Mouse (Mus musculus): ENCODE results near the gene Ddx59. TPM values are rescaled to one million over a fixed set of nuclear protein-coding genes. Genes with fewer than 3 reads are reported as not detected.

Gene Ddx59
- polyA plus RNA-seq, 1 experiment from 2014 or later: 19.8 TPM

- Histone ChIP-seq H3K4me3 (ENCODE audit: low read depth, low read length) (no peak overlapping the region), H3K4me2 (replicated peaks; ENCODE audit: low read depth, low read length) (no peak overlapping the region), H3K27ac (ENCODE audit: low read length) (no peak overlapping the region), H3K27me3 (ENCODE audit: control insufficient read depth, insufficient read depth, low read length) (no peaks in the 10 kb centered on the region), H3K9me3 (ENCODE audit: control insufficient read depth, low read depth, low read length) (no peaks in the 10 kb centered on the region), H3K9ac (replicated peaks; ENCODE audit: low read depth, low read length) (no peak overlapping the region), H3K4me1 (ENCODE audit: control insufficient read depth, insufficient read depth, low read length) (no peaks in the 10 kb centered on the region), H3K36me3 (ENCODE audit: control insufficient read depth, insufficient read depth, low read length) (no peaks in the 10 kb centered on the region)
- no peak for ATAC-seq (ENCODE audit: insufficient number of reproducible peaks, insufficient read depth, low FRiP score, low read depth)
- 74% methylated on average over 5 of the region's 5 CpGs for WGBS
These were observed 37.4 kb downstream of the Ddx59 start for GRCm38 (mm10) chr1:136452421-136452820.

GRCm38 (mm10) chr1:136455756-136456585 lies 40.9 kb downstream of the Ddx59 start:
- Histone ChIP-seq H3K27me3 (ENCODE audit: control insufficient read depth, insufficient read depth, low read length) (no peaks in the 10 kb centered on the region), H3K4me3 (ENCODE audit: low read depth, low read length) (no peak overlapping the region), H3K4me1 (ENCODE audit: control insufficient read depth, insufficient read depth, low read length) (no peaks in the 10 kb centered on the region), H3K9me3 (ENCODE audit: control insufficient read depth, low read depth, low read length) (no peaks in the 10 kb centered on the region), H3K9ac (replicated peaks; ENCODE audit: low read depth, low read length) (no peak overlapping the region), H3K36me3 (ENCODE audit: control insufficient read depth, insufficient read depth, low read length) (no peaks in the 10 kb centered on the region), H3K4me2 (replicated peaks; ENCODE audit: low read depth, low read length) (no peak overlapping the region), H3K27ac (ENCODE audit: low read length) (no peak overlapping the region)
- WGBS: 77% methylated on average over 17 of the region's 17 CpGs
- ATAC-seq (ENCODE audit: insufficient number of reproducible peaks, insufficient read depth, low FRiP score, low read depth): no peak

- H3K4me3 ChIP-seq (ENCODE audit: low read depth, low read length): no peak overlapping the region
- no peak overlapping the region for H3K27ac ChIP-seq (ENCODE audit: low read length)
- H3K36me3 ChIP-seq (ENCODE audit: control insufficient read depth, insufficient read depth, low read length): no peaks in the 10 kb centered on the region
- no peaks in the 10 kb centered on the region for H3K27me3 ChIP-seq (ENCODE audit: control insufficient read depth, insufficient read depth, low read length)
- WGBS: 77% methylated on average over 6 of the region's 6 CpGs
- no peak for ATAC-seq (ENCODE audit: insufficient number of reproducible peaks, insufficient read depth, low FRiP score, low read depth)
- no peaks in the 10 kb centered on the region for H3K4me1 ChIP-seq (ENCODE audit: control insufficient read depth, insufficient read depth, low read length)
- no peaks in the 10 kb centered on the region for H3K9me3 ChIP-seq (ENCODE audit: control insufficient read depth, low read depth, low read length)
- H3K9ac ChIP-seq (replicated peaks; ENCODE audit: low read depth, low read length): no peak overlapping the region
- no peak overlapping the region for H3K4me2 ChIP-seq (replicated peaks; ENCODE audit: low read depth, low read length)
These were observed 41.7 kb downstream of the Ddx59 start for GRCm38 (mm10) chr1:136456741-136457140.

DNA sequence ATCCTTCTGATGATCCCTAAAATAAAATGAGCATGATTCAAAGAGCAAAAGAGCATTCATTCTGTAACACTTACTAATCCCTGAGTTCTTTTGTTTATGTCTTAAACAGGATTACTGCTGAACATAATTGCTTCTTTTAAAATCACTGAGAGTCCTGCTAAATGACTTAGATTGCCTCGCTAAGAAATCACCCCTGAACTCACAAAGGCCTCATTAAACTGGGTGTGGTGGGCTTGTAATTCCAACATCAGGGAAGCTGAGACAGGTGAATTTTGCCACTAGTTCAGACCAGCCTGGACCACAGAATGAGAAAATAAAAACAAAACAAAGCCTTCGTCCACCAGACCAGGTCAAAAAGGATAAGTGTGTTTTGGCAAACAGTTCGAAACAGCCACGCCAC lies 42.3 kb downstream of the Ddx59 start:
- 74% methylated on average over 4 of the region's 4 CpGs for WGBS
- Histone ChIP-seq H3K9ac (replicated peaks; ENCODE audit: low read depth, low read length) (no peak overlapping the region), H3K9me3 (ENCODE audit: control insufficient read depth, low read depth, low read length) (no peaks in the 10 kb centered on the region), H3K4me3 (ENCODE audit: low read depth, low read length) (no peak overlapping the region), H3K4me2 (replicated peaks; ENCODE audit: low read depth, low read length) (no peak overlapping the region), H3K4me1 (ENCODE audit: control insufficient read depth, insufficient read depth, low read length) (no peaks in the 10 kb centered on the region), H3K27ac (ENCODE audit: low read length) (no peak overlapping the region), H3K36me3 (ENCODE audit: control insufficient read depth, insufficient read depth, low read length) (no peaks in the 10 kb centered on the region), H3K27me3 (ENCODE audit: control insufficient read depth, insufficient read depth, low read length) (no peaks in the 10 kb centered on the region)
- no peak for ATAC-seq (ENCODE audit: insufficient number of reproducible peaks, insufficient read depth, low FRiP score, low read depth)

DNA sequence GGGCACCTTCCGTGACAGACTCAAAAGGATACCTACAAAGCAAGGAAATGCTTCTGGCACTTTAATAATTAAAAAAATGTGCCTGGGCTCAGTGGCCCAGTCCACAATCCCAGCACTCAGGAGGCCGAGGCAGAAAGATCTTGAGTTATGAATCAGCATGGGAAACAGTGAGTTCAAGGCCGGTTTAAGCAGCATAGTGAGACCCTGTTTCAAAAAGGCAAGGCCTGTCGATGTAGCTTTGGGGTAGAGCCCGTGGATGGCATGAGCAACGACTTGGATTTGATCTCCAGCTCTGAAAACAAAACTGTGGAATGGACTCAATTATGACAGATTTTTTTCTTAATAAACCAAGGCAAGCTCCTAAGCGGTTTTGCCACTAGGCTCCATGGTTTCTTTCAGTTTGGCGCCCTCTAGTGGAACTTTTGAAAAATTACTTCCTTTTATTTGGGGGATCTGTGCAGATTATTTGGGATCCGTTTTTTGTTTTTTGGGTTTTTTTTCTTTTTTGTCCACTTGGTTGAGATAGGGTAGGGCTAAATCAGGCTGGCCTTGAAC lies 43.7 kb downstream of the Ddx59 start:
- 32% methylated on average over 9 of the region's 9 CpGs for WGBS
- H3K9ac ChIP-seq (replicated peaks; ENCODE audit: low read depth, low read length): no peak overlapping the region
- no peak for ATAC-seq (ENCODE audit: insufficient number of reproducible peaks, insufficient read depth, low FRiP score, low read depth)

DNA sequence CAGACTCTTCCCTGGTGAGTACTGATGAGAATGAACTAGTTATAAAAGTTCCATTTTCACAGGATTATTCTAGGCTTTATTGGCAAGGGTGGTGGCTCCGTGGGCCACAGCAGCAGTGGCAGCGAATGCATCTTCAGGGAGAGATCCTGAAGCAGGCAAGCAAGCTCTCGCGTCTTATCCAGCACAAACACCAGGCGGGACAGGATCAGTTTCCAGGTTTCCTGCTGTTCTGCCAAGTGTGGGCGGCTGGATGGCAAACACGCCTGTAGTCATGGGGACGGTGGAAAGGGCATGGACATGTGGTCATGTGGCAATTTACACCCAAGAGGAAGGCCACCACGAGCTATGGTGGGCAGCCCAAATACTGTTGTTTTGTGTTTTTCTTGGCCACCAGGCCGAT lies 47.4 kb downstream of the Ddx59 start:
- 57% methylated on average over 10 of the region's 10 CpGs for WGBS
- Histone ChIP-seq H3K4me2 (replicated peaks; ENCODE audit: low read depth, low read length) (no peak overlapping the region), H3K9me3 (ENCODE audit: control insufficient read depth, low read depth, low read length) (no peaks in the 10 kb centered on the region), H3K9ac (replicated peaks; ENCODE audit: low read depth, low read length) (no peak overlapping the region), H3K4me3 (ENCODE audit: low read depth, low read length) (no peak overlapping the region), H3K36me3 (ENCODE audit: control insufficient read depth, insufficient read depth, low read length) (no peaks in the 10 kb centered on the region), H3K27ac (ENCODE audit: low read length) (no peak overlapping the region), H3K27me3 (ENCODE audit: control insufficient read depth, insufficient read depth, low read length) (no peaks in the 10 kb centered on the region), H3K4me1 (ENCODE audit: control insufficient read depth, insufficient read depth, low read length) (peaks cover 6% of the 10 kb centered on the region)
- no peak for ATAC-seq (ENCODE audit: insufficient number of reproducible peaks, insufficient read depth, low FRiP score, low read depth)

More for the DNA sequence above, 43.7 kb downstream of the Ddx59 start:
- Histone ChIP-seq H3K27me3 (ENCODE audit: control insufficient read depth, insufficient read depth, low read length) (no peaks in the 10 kb centered on the region), H3K27ac (ENCODE audit: low read length) (no peak overlapping the region), H3K4me2 (replicated peaks; ENCODE audit: low read depth, low read length) (no peak overlapping the region), H3K36me3 (ENCODE audit: control insufficient read depth, insufficient read depth, low read length) (no peaks in the 10 kb centered on the region), H3K9me3 (ENCODE audit: control insufficient read depth, low read depth, low read length) (no peaks in the 10 kb centered on the region), H3K4me1 (ENCODE audit: control insufficient read depth, insufficient read depth, low read length) (no peaks in the 10 kb centered on the region), H3K4me3 (ENCODE audit: low read depth, low read length) (no peak overlapping the region)

DNA sequence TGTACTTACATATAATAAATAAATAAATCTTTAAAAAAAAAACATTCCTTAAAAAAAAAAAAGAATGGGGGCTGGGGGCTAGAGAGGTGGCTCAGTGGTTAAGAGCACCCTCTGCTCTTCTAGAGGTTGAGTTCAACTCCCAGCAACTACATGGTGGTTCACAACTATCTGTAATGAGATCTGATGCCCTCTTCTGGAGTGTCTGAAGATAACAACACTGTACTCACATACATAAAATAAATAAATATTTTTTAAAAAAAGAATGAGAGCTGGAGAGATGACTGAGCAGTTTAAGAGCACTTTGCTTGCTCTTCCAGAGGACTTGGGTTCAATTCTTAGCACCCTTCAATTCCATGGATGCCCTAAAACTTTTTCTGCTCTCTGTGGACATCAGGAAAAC lies 50.1 kb downstream of the Ddx59 start:
- Histone ChIP-seq H3K9ac (replicated peaks; ENCODE audit: low read depth, low read length) (no peak overlapping the region), H3K9me3 (ENCODE audit: control insufficient read depth, low read depth, low read length) (no peaks in the 10 kb centered on the region), H3K27me3 (ENCODE audit: control insufficient read depth, insufficient read depth, low read length) (no peaks in the 10 kb centered on the region), H3K4me2 (replicated peaks; ENCODE audit: low read depth, low read length) (no peak overlapping the region), H3K4me3 (ENCODE audit: low read depth, low read length) (no peak overlapping the region), H3K4me1 (ENCODE audit: control insufficient read depth, insufficient read depth, low read length) (peaks cover 6% of the 10 kb centered on the region), H3K27ac (ENCODE audit: low read length) (no peak overlapping the region), H3K36me3 (ENCODE audit: control insufficient read depth, insufficient read depth, low read length) (peaks cover 10% of the 10 kb centered on the region)
- no peak for ATAC-seq (ENCODE audit: insufficient number of reproducible peaks, insufficient read depth, low FRiP score, low read depth)

- peak within 1 kb of the TSS; percentile 98 for H3K4me2 ChIP-seq (replicated peaks; ENCODE audit: low read depth, low read length)
- under 1% methylated on average over 51 of the region's 52 CpGs for WGBS
- H3K27me3 ChIP-seq (ENCODE audit: control insufficient read depth, insufficient read depth, low read length): no peaks in the 10 kb centered on the region
- peak within 1 kb of the TSS; percentile 24; the same call in 1 of the 2 replicates for H3K27ac ChIP-seq (ENCODE audit: low read length)
- peaks cover 10% of the 10 kb centered on the region for H3K36me3 ChIP-seq (ENCODE audit: control insufficient read depth, insufficient read depth, low read length)
- H3K9me3 ChIP-seq (ENCODE audit: control insufficient read depth, low read depth, low read length): no peaks in the 10 kb centered on the region
- H3K4me3 ChIP-seq (ENCODE audit: low read depth, low read length): peak within 1 kb of the TSS; percentile 66
- peaks cover 9% of the 10 kb centered on the region for H3K4me1 ChIP-seq (ENCODE audit: control insufficient read depth, insufficient read depth, low read length)
- peak; percentile 100 for ATAC-seq (ENCODE audit: insufficient number of reproducible peaks, insufficient read depth, low FRiP score, low read depth)
- H3K9ac ChIP-seq (replicated peaks; ENCODE audit: low read depth, low read length): peak within 1 kb of the TSS; percentile 47
These were observed 51.2 kb downstream of the Ddx59 start, which contains the start of gene Kif14 for GRCm38 (mm10) chr1:136466143-136466811. Kif14 (plus strand) TSS chr1:136466343.

Data from stomach, embryonic 14.5 days (tissue).